Mouse (Mus musculus): ENCODE data around the gene Ubqln4.

Ubqln4 gene

GRCm38 (mm10) chr3:88526157-88527131 is 27.1 kb upstream of the Ubqln4 start:
- DNase-seq (ENCODE audit: low spot score), result peak; percentile 47

- no peak for DNase-seq (ENCODE audit: low spot score)
Measured at GRCm38 (mm10) chr3:88527565-88527964, 26.0 kb upstream of the Ubqln4 start.

- DNase-seq (ENCODE audit: low spot score), result no peak
Measured at GRCm38 (mm10) chr3:88528646-88529045, 24.9 kb upstream of the Ubqln4 start.

GRCm38 (mm10) chr3:88529204-88530000 is 24.2 kb upstream of the Ubqln4 start:
- DNase-seq (ENCODE audit: low spot score), result no peak

GRCm38 (mm10) chr3:88530082-88530864 is 23.3 kb upstream of the Ubqln4 start:
- no peak for DNase-seq (ENCODE audit: low spot score)

GRCm38 (mm10) chr3:88531348-88532298 is 21.9 kb upstream of the Ubqln4 start:
- DNase-seq (ENCODE audit: low spot score), result peak; percentile 56

- DNase-seq (ENCODE audit: low spot score), result no peak
Measured at GRCm38 (mm10) chr3:88532299-88532674, 21.3 kb upstream of the Ubqln4 start, which contains the start of gene Mex3a. Mex3a (plus strand) TSS chr3:88532395.

- DNase-seq (ENCODE audit: low spot score), result no peak
Measured at GRCm38 (mm10) chr3:88532689-88533511, 20.7 kb upstream of the Ubqln4 start.

GRCm38 (mm10) chr3:88533706-88534105 is 19.9 kb upstream of the Ubqln4 start:
- DNase-seq (ENCODE audit: low spot score), result no peak

- DNase-seq (ENCODE audit: low spot score), result no peak
Measured at GRCm38 (mm10) chr3:88535005-88535404, 18.6 kb upstream of the Ubqln4 start.

GRCm38 (mm10) chr3:88535527-88535926 is 18.0 kb upstream of the Ubqln4 start:
- DNase-seq (ENCODE audit: low spot score), result no peak

- DNase-seq (ENCODE audit: low spot score), result no peak
Measured at GRCm38 (mm10) chr3:88536103-88536930, 17.2 kb upstream of the Ubqln4 start.

GRCm38 (mm10) chr3:88537146-88537545 is 16.4 kb upstream of the Ubqln4 start:
- no peak for DNase-seq (ENCODE audit: low spot score)

- no peak for DNase-seq (ENCODE audit: low spot score)
Measured at GRCm38 (mm10) chr3:88538271-88539145, 15.1 kb upstream of the Ubqln4 start.

- no peak for DNase-seq (ENCODE audit: low spot score)
Measured at GRCm38 (mm10) chr3:88539397-88539796, 14.2 kb upstream of the Ubqln4 start.

- DNase-seq (ENCODE audit: low spot score), result no peak
Measured at GRCm38 (mm10) chr3:88540085-88540484, 13.5 kb upstream of the Ubqln4 start.

GRCm38 (mm10) chr3:88541622-88542401 is 11.7 kb upstream of the Ubqln4 start:
- DNase-seq (ENCODE audit: low spot score), result no peak
